Mouse (Mus musculus): Measurements from ENCODE around the gene Lrp8.

Gene Lrp8

GRCm38 (mm10) chr4:107802185-107802449 lies at the start of gene Lrp8:
Lrp8 (plus strand) TSS chr4:107802261.
- DNase-seq (ENCODE audit: low spot score) = no peak

GRCm38 (mm10) chr4:107756222-107756621 lies 45.8 kb upstream of the Lrp8 start:
- no peak for DNase-seq (ENCODE audit: low spot score)

GRCm38 (mm10) chr4:107757487-107758470 lies 44.3 kb upstream of the Lrp8 start:
- DNase-seq (ENCODE audit: low spot score) = no peak

- DNase-seq (ENCODE audit: low spot score) = no peak
Observed at GRCm38 (mm10) chr4:107758938-107759337, 43.1 kb upstream of the Lrp8 start.

- no peak for DNase-seq (ENCODE audit: low spot score)
Observed at GRCm38 (mm10) chr4:107763001-107763400, 39.1 kb upstream of the Lrp8 start.

- no peak for DNase-seq (ENCODE audit: low spot score)
Observed at GRCm38 (mm10) chr4:107763598-107763997, 38.5 kb upstream of the Lrp8 start.

- DNase-seq (ENCODE audit: low spot score) = no peak
Observed at GRCm38 (mm10) chr4:107765196-107765813, 36.8 kb upstream of the Lrp8 start.

- no peak for DNase-seq (ENCODE audit: low spot score)
Observed at GRCm38 (mm10) chr4:107766182-107766581, 35.9 kb upstream of the Lrp8 start.

- no peak for DNase-seq (ENCODE audit: low spot score)
Observed at GRCm38 (mm10) chr4:107772122-107772825, 29.8 kb upstream of the Lrp8 start.

- no peak for DNase-seq (ENCODE audit: low spot score)
Observed at GRCm38 (mm10) chr4:107774868-107775267, 27.2 kb upstream of the Lrp8 start.

- no peak for DNase-seq (ENCODE audit: low spot score)
Observed at GRCm38 (mm10) chr4:107775672-107776071, 26.4 kb upstream of the Lrp8 start.

- DNase-seq (ENCODE audit: low spot score) = no peak
Observed at GRCm38 (mm10) chr4:107776990-107777673, 24.9 kb upstream of the Lrp8 start.

- no peak for DNase-seq (ENCODE audit: low spot score)
Observed at GRCm38 (mm10) chr4:107783541-107783940, 18.5 kb upstream of the Lrp8 start.

GRCm38 (mm10) chr4:107788841-107789240 lies 13.2 kb upstream of the Lrp8 start:
- no peak for DNase-seq (ENCODE audit: low spot score)

GRCm38 (mm10) chr4:107800801-107801200 lies 1.3 kb upstream of the Lrp8 start:
- no peak for DNase-seq (ENCODE audit: low spot score)

GRCm38 (mm10) chr4:107801366-107802184 lies 486 bp upstream of the Lrp8 start:
- DNase-seq (ENCODE audit: low spot score) = peak; percentile 69

- DNase-seq (ENCODE audit: low spot score) = peak; percentile 22
Observed at GRCm38 (mm10) chr4:107802450-107803331, 630 bp downstream of the Lrp8 start.

- DNase-seq (ENCODE audit: low spot score) = peak; percentile 66
Observed at GRCm38 (mm10) chr4:107803351-107804106, 1.5 kb downstream of the Lrp8 start.

- no peak for DNase-seq (ENCODE audit: low spot score)
Observed at GRCm38 (mm10) chr4:107805491-107805890, 3.4 kb downstream of the Lrp8 start.

GRCm38 (mm10) chr4:107807796-107808195 lies 5.7 kb downstream of the Lrp8 start:
- peak; percentile 30 for DNase-seq (ENCODE audit: low spot score)

All from T-cell, adult 2 months (primary cell).